Mouse (Mus musculus) midbrain, postnatal 0 days (tissue): ENCODE results near the gene Cenpq. TPM values are rescaled to one million over a fixed set of nuclear protein-coding genes. Genes with fewer than 3 reads are reported as not detected.

Source experiments
- ATAC-seq: fragments of 200-750 bp; cut with Nextera tagmentation; 2 replicates; pipeline ENCODE4 v1.8.0; 2017; ENCODE audit warnings: moderate number of reproducible peaks, mild to moderate bottlenecking, moderate TSS enrichment, moderate library complexity; ENCODE audit not compliant: low FRiP score
- DNase-seq: peaks from one replicate; pipeline ENCODE4 v3.0.0-alpha.2; 2015; ENCODE audit warnings: low spot score
- H3K27ac ChIP-seq: fragments of 300-500 bp; sonication (generic); 2 replicates; pipeline ENCODE4 v1.5.1; 2014; ENCODE audit warnings: low read depth, mild to moderate bottlenecking, low read length, mixed read lengths
- H3K27me3 ChIP-seq: fragments of 300-500 bp; sonication (generic); 2 replicates; pipeline ENCODE4 v1.6.1; 2014; ENCODE audit warnings: low read length, control low read depth, mixed read lengths; ENCODE audit not compliant: insufficient read depth
- H3K36me3 ChIP-seq: fragments of 300-500 bp; sonication (generic); 2 replicates; pipeline ENCODE4 v1.6.1; 2014; ENCODE audit warnings: low read length, control low read depth, mixed read lengths; ENCODE audit not compliant: insufficient read depth
- H3K4me1 ChIP-seq: fragments of 300-500 bp; sonication (generic); 2 replicates; pipeline ENCODE4 v1.6.1; 2014; ENCODE audit warnings: mild to moderate bottlenecking, control low read depth, antibody characterized with exemption, low read length, mixed read lengths; ENCODE audit not compliant: insufficient read depth
- H3K4me2 ChIP-seq: fragments of 300-500 bp; sonication (generic); 2 replicates; pipeline ENCODE4 v1.6.1; 2014; ENCODE audit warnings: low read depth, mild to moderate bottlenecking, low read length, mixed read lengths; ENCODE audit not compliant: poor library complexity, severe bottlenecking
- H3K4me3 ChIP-seq: fragments of 300-500 bp; sonication (generic); 2 replicates; pipeline ENCODE4 v1.5.1; 2014; ENCODE audit warnings: low read depth, mild to moderate bottlenecking, low read length, moderate library complexity
- H3K9ac ChIP-seq: fragments of 300-500 bp; sonication (generic); replicated peaks from 2 replicates; pipeline ENCODE4 v1.6.1; 2014; ENCODE audit warnings: mild to moderate bottlenecking, low read length, moderate library complexity, mixed read lengths; ENCODE audit not compliant: poor library complexity, severe bottlenecking
- H3K9me3 ChIP-seq: fragments of 300-500 bp; sonication (generic); 2 replicates; pipeline ENCODE4 v1.6.1; 2016; ENCODE audit warnings: low read length, control low read depth
- CTCF ChIP-seq: IDR thresholded peaks from 2 replicates; pipeline ENCODE4 v1.5.1; 2016; ENCODE audit warnings: antibody characterized with exemption, mild to moderate bottlenecking
- WGBS: fragments of 180-500 bp; shearing (Covaris S2); extraction: QIAGEN DNeasy Blood & Tissue Kit; methylation state at CpG from one replicate; pipeline ENCODE4 v1.1.7; 2014; 5-methylcytosine and 5-hydroxymethylcytosine counted together
- polyA plus RNA-seq: library from polyadenylated mRNA; unstranded; fragments of >200 nt; fragmentation: Nextera tagmentation; extraction: Ambion mirVana; gene quantifications from 2 replicates; pipeline ENCODE4 v1.2.1, GENCODE M21; 2015
- total RNA-seq: library from RNA; depleted of rRNA; stranded (reverse); fragments of >200 nt; gene quantifications from 2 replicates; pipeline ENCODE4 v1.2.3, GENCODE M21; 2014

Cenpq gene
- total and polyA plus RNA-seq, 2 experiments from 2014 or later: 3.9 to 6.7 TPM

DNA sequence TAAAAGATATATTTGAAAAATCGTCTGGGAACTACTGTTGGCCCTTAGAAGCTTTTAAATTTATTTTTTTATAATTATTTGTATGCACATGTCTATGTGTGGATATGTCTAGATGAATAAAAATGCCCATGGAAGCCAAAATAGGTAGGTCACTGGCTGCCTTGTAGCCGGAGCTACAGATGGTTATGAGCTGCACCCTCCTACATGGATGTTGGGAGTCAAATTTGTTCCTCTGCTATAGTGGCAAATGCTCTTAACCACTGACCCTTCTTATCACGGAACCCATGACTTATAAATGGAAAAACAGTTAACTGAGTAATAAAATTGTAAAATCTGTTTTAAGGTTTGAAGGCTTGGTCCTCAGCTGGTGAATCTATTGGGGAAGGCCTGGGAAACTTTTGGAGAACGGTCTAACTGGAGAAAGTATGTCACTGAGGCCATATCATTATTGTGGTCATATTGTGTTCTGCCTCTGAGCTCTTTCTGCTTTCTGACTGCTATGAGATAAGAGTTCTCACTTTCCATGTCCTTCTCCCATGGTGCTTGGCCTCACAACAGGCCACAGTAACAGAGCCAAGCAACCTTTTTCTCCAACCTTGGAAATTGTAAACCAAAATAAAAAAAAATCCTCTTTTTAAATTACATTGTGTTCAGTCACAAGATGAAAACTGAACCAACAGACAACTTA, 46.9 kb downstream of the Cenpq start:
- no peak for TF ChIP-seq CTCF
- 79% methylated on average over 4 of the region's 4 CpGs for WGBS
- Histone ChIP-seq H3K4me2 (no peak overlapping the region), H3K4me3 (no peak overlapping the region), H3K9ac (no peak overlapping the region), H3K9me3 (no peaks in the 10 kb centered on the region), H3K4me1 (no peaks in the 10 kb centered on the region), H3K27ac (no peak overlapping the region), H3K27me3 (no peaks in the 10 kb centered on the region), H3K36me3 (no peaks in the 10 kb centered on the region)
- DNase-seq (no peak), ATAC-seq (no peak)

DNA sequence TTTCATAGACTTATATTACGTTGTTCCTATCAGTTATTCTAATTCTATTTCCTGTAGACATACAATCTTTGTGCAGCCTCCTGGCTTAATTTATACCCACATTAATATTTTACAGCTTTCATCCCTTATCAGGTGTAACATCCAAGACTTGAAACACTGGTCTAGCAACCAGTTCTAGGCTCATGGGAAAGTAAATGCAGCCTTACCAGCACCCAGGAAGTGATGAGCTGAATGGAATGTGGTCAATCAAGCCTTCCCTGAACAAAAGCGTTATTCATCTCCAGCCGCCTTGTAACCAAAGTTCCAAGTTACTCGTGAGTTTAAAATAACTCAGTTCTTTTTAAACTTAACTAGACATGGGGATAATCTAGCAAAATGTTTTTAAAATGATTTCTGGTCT, 49.7 kb downstream of the Cenpq start:
- WGBS: 83% methylated on average over 4 of the region's 4 CpGs
- DNase-seq (no peak), ATAC-seq (no peak)
- no peaks in the 10 kb centered on the region for H3K4me1 ChIP-seq
- H3K9ac ChIP-seq: no peak overlapping the region
- H3K27me3 ChIP-seq: no peaks in the 10 kb centered on the region
- no peak overlapping the region for H3K4me2 ChIP-seq
- no peak for TF ChIP-seq CTCF
- no peak overlapping the region for H3K27ac ChIP-seq
- no peaks in the 10 kb centered on the region for H3K9me3 ChIP-seq
- H3K4me3 ChIP-seq: no peak overlapping the region
- H3K36me3 ChIP-seq: no peaks in the 10 kb centered on the region

DNA sequence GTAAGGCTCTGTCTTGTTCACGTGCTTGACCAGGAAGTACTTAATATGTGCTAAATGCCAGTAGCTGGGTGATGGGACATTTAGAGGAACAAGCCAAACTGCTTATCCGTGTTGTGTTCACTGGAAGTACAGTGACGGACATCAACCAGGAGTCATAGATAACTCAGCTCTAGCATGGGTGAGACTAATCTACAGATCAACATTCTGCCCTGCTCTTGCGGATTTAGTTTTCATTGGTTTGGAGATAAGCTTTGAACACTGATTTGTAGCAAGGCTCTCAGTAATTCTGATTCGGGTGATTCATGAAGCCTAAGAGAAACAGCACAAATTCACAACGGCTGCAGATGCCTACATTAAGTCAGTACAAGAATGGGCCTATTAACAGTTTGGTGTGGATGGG, 52.7 kb downstream of the Cenpq start:
- Histone ChIP-seq H3K9me3 (no peaks in the 10 kb centered on the region), H3K27me3 (no peaks in the 10 kb centered on the region), H3K4me3 (no peak overlapping the region), H3K4me2 (no peak overlapping the region), H3K27ac (no peak overlapping the region), H3K9ac (no peak overlapping the region), H3K4me1 (no peaks in the 10 kb centered on the region), H3K36me3 (no peaks in the 10 kb centered on the region)
- 90% methylated on average over 6 of the region's 6 CpGs for WGBS
- ATAC-seq (no peak), DNase-seq (no peak)
- no peak for TF ChIP-seq CTCF

DNA sequence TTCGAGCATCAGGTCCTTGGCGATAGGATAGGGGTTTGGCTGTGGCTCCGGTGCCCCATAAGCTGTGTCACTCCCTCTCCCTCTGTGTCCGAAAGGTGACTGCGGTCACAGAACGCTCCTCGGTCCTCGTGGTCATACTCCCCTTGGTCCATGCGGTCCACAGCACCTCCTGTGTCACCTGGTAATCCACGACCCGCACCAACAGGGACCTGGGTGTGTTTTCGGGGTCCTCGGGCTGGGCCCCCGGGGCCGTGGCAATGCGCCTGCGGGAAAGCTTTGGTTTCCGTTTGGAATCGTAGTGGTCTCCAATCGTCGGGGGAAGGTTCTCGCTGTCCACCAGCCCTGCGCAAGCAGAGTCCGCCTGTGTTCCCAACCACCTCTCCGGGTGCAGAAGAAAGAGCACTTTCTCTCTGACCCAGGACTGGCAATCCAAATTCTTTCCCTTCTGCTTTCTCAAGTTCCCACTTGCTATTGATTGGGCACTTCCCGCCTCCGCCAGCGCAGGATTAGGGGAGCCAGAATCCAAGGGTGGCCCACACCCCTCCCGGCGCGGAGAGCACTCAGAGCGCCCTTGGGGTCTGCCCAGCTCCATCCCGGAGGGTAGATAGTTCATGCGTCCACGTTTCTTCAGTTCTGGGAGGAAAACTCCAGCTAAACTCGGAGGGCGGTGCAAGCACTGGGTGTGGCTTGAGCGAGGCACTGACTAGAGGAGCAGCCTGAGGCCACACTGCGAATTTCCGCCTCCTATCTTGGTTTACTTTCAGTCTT, 54.7 kb downstream of the Cenpq start, which contains the start of gene 9130008F23Rik:
Gene 9130008F23Rik, minus strand, starts transcription at position 636 of the 768 bp plus-strand sequence.
- no peak for TF ChIP-seq CTCF
- peak within 1 kb of the TSS; percentile 46 for H3K4me3 ChIP-seq
- H3K9me3 ChIP-seq: no peaks in the 10 kb centered on the region
- no peaks in the 10 kb centered on the region for H3K4me1 ChIP-seq
- peak; percentile 70 for ATAC-seq
- peak within 1 kb of the TSS; percentile 54 for H3K9ac ChIP-seq
- no peak within 1 kb of the TSS for H3K27ac ChIP-seq
- under 1% methylated on average over 40 of the region's 40 CpGs for WGBS
- H3K4me2 ChIP-seq: peak within 1 kb of the TSS; percentile 86
- H3K36me3 ChIP-seq: no peaks in the 10 kb centered on the region
- DNase-seq: peak; percentile 12
- no peaks in the 10 kb centered on the region for H3K27me3 ChIP-seq

DNA sequence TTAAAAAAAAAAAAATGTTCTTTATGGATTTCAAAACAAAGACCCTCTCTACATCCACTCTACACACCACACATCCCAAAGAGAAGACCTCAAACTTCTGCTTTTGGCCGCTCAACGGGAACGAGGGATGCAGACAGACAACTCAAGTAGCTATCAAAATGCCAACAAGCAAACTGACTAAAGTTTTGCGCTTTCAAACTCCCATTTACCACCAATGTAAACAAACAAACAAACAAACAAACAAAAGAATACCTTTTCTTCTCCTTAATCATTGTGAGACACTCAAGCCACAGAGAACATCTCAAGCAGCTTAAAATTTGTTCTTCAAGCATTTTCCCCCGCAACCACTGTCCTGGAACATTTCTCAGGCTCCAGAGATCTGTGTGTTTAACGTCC, 55.3 kb downstream of the Cenpq start:
- Histone ChIP-seq H3K36me3 (no peaks in the 10 kb centered on the region), H3K4me3 (peak overlapping the region; percentile 46), H3K27me3 (no peaks in the 10 kb centered on the region), H3K4me1 (no peaks in the 10 kb centered on the region), H3K27ac (no peak overlapping the region), H3K9me3 (no peaks in the 10 kb centered on the region), H3K9ac (peak overlapping the region; percentile 54), H3K4me2 (peak overlapping the region; percentile 86)
- 15% methylated on average over 6 of the region's 6 CpGs for WGBS
- ATAC-seq: no peak
- TF ChIP-seq CTCF: no peak
- no peak for DNase-seq

DNA sequence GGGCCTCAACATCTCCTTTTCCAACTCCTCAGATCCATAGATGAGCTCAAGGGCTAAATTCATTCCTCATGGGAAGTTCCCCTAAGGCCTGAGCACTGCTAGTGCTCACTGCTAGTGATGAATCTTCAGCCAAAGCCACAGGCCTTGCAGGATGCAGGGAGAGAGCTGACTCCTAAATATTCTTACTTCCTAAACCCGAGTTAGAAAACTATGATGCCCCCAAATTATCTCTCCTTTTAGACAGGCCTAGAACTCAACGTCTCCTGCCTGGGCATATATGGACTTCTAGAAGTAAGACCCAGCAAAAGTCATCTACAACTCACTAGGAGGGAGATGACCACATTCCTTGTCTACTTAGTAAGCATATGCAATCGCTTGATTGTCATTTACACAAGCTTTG, 57.1 kb downstream of the Cenpq start:
- no peaks in the 10 kb centered on the region for H3K36me3 ChIP-seq
- H3K27ac ChIP-seq: no peak overlapping the region
- no peaks in the 10 kb centered on the region for H3K9me3 ChIP-seq
- no peak overlapping the region for H3K9ac ChIP-seq
- WGBS: 50% methylated on average over 3 of the region's 3 CpGs
- H3K4me1 ChIP-seq: no peaks in the 10 kb centered on the region
- H3K27me3 ChIP-seq: no peaks in the 10 kb centered on the region
- DNase-seq (no peak), ATAC-seq (no peak)
- H3K4me3 ChIP-seq: no peak overlapping the region
- H3K4me2 ChIP-seq: no peak overlapping the region
- no peak for TF ChIP-seq CTCF
